Mouse (Mus musculus): ENCODE measurements at regions not wholly inside any gene's neighbourhood (a gene's known extent, or its start where the extent isn't known, plus 50 kb on each side); places are given as distances from the start of the nearest gene placed in this dataset.

GRCm38 (mm10) chr3:149826757-149827156 lies 836.4 kb upstream of the Adgrl2 start:
- intact Hi-C loops (cut with DNase I), result no loop called here
- DNase-seq (ENCODE audit: extremely low spot score in 1 of 2, low spot score in 2 of 2), result no peak

GRCm38 (mm10) chr3:149820670-149821069 lies 830.3 kb upstream of the Adgrl2 start:
- no peak for DNase-seq (ENCODE audit: extremely low spot score in 1 of 2, low spot score in 2 of 2)
- intact Hi-C loops (cut with DNase I), result no loop called here

- DNase-seq (ENCODE audit: extremely low spot score in 1 of 2, low spot score in 2 of 2), result no peak
- intact Hi-C loops (cut with DNase I), result no loop called here
These were observed 829.5 kb upstream of the Adgrl2 start for GRCm38 (mm10) chr3:149819863-149820262.

- DNase-seq (ENCODE audit: extremely low spot score in 1 of 2, low spot score in 2 of 2), result no peak
- intact Hi-C loops (cut with DNase I), result no loop called here
These were observed 828.7 kb upstream of the Adgrl2 start for GRCm38 (mm10) chr3:149819081-149819480.

GRCm38 (mm10) chr3:149811036-149811435 lies 820.7 kb upstream of the Adgrl2 start:
- no peak for DNase-seq (ENCODE audit: extremely low spot score in 1 of 2, low spot score in 2 of 2)
- intact Hi-C loops (cut with DNase I), result no loop called here

GRCm38 (mm10) chr3:149805345-149805744 lies 815.0 kb upstream of the Adgrl2 start:
- no peak for DNase-seq (ENCODE audit: extremely low spot score in 1 of 2, low spot score in 2 of 2)
- intact Hi-C loops (cut with DNase I), result no loop called here

GRCm38 (mm10) chr3:149796123-149796522 lies 805.8 kb upstream of the Adgrl2 start:
- intact Hi-C loops (cut with DNase I), result no loop called here
- DNase-seq (ENCODE audit: extremely low spot score in 1 of 2, low spot score in 2 of 2), result no peak

- no peak for DNase-seq (ENCODE audit: extremely low spot score in 1 of 2, low spot score in 2 of 2)
- intact Hi-C loops (cut with DNase I), result no loop called here
These were observed 801.2 kb upstream of the Adgrl2 start for GRCm38 (mm10) chr3:149791593-149791992.

GRCm38 (mm10) chr3:149786096-149786495 lies 795.7 kb upstream of the Adgrl2 start:
- intact Hi-C loops (cut with DNase I), result no loop called here
- no peak for DNase-seq (ENCODE audit: extremely low spot score in 1 of 2, low spot score in 2 of 2)

GRCm38 (mm10) chr3:149783903-149784608 lies 793.7 kb upstream of the Adgrl2 start:
- no peak for DNase-seq (ENCODE audit: extremely low spot score in 1 of 2, low spot score in 2 of 2)

GRCm38 (mm10) chr3:149767847-149768421 lies 777.6 kb upstream of the Adgrl2 start:
- intact Hi-C loops (cut with DNase I), result no loop called here
- DNase-seq (ENCODE audit: extremely low spot score in 1 of 2, low spot score in 2 of 2), result no peak

More at GRCm38 (mm10) chr3:149783903-149784608, 793.7 kb upstream of the Adgrl2 start:
- intact Hi-C loops (cut with DNase I), result no loop called here

GRCm38 (mm10) chr3:149761245-149761644 lies 770.9 kb upstream of the Adgrl2 start:
- no peak for DNase-seq (ENCODE audit: extremely low spot score in 1 of 2, low spot score in 2 of 2)
- intact Hi-C loops (cut with DNase I), result no loop called here

GRCm38 (mm10) chr3:149757910-149758592 lies 767.7 kb upstream of the Adgrl2 start:
- intact Hi-C loops (cut with DNase I), result no loop called here
- DNase-seq (ENCODE audit: extremely low spot score in 1 of 2, low spot score in 2 of 2), result no peak

GRCm38 (mm10) chr3:149736069-149736468 lies 745.7 kb upstream of the Adgrl2 start:
- no peak for DNase-seq (ENCODE audit: extremely low spot score in 1 of 2, low spot score in 2 of 2)
- intact Hi-C loops (cut with DNase I), result no loop called here

GRCm38 (mm10) chr3:149726212-149726611 lies 735.9 kb upstream of the Adgrl2 start:
- intact Hi-C loops (cut with DNase I), result no loop called here
- DNase-seq (ENCODE audit: extremely low spot score in 1 of 2, low spot score in 2 of 2), result no peak

- intact Hi-C loops (cut with DNase I), result no loop called here
- no peak for DNase-seq (ENCODE audit: extremely low spot score in 1 of 2, low spot score in 2 of 2)
These were observed 734.5 kb upstream of the Adgrl2 start for GRCm38 (mm10) chr3:149724879-149725278.

GRCm38 (mm10) chr3:149721832-149722231 lies 731.5 kb upstream of the Adgrl2 start:
- intact Hi-C loops (cut with DNase I), result no loop called here
- DNase-seq (ENCODE audit: extremely low spot score in 1 of 2, low spot score in 2 of 2), result no peak

GRCm38 (mm10) chr3:149720306-149720705 lies 730.0 kb upstream of the Adgrl2 start:
- DNase-seq (ENCODE audit: extremely low spot score in 1 of 2, low spot score in 2 of 2), result no peak
- intact Hi-C loops (cut with DNase I), result no loop called here

GRCm38 (mm10) chr3:149705724-149706123 lies 715.4 kb upstream of the Adgrl2 start:
- DNase-seq (ENCODE audit: extremely low spot score in 1 of 2, low spot score in 2 of 2), result peak; percentile 21 to 22
- intact Hi-C loops (cut with DNase I), result no loop called here

GRCm38 (mm10) chr3:149705322-149705721 lies 715.0 kb upstream of the Adgrl2 start:
- DNase-seq (ENCODE audit: extremely low spot score in 1 of 2, low spot score in 2 of 2), result no peak
- intact Hi-C loops (cut with DNase I), result no loop called here
